Mouse (Mus musculus): ENCODE data around the gene Rprd1b.

DNA sequence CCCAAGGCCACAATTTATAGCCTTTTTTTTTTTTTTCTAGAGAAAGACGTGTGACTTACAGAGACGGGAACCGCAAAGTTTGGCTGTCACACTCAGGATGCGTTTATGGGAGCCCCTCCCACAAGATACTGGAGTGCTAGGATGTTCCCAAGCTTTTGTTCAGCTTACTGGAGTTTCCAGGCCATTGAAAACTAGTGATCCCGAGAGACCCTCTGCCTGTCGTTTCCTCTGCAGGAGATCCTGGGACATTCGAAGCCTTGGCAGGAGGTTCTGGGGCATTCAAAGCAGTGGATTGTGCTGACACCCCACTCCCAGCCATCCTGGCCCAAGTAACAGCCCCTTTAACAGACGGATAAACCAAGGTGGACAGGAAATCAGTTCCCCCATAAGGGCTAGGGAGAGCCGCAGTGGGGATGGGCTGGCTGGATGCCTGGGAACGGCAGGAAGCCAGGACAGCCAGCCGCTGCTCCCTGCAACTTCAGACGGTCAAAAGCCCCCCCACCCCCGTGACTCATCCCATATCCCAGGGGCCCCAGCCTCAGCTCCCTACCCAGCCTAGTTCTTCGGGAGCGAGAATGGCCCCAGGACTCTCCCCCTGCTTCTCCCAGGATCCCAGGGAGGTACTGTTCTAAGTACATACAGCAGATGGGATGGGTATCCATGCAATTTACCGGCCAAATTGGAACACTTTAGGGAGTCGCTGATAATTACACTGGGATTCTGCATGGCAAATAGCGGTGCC is 151.2 kb downstream of the Rprd1b start:
- TF ChIP-seq CTCF (IDR thresholded peaks at IDR 0.05; ENCODE audit: insufficient read depth, low read length) (no peak), POLR2A (IDR thresholded peaks at IDR 0.05; ENCODE audit: borderline replicate concordance, extremely low read depth, low read depth, low read length) (no peak)

Data from lung, adult 2 months (tissue).